Mouse (Mus musculus): ENCODE measurements at regions not wholly inside any gene's neighbourhood (a gene's known extent, or its start where the extent isn't known, plus 50 kb on each side); places are given as distances from the start of the nearest gene placed in this dataset.

DNA sequence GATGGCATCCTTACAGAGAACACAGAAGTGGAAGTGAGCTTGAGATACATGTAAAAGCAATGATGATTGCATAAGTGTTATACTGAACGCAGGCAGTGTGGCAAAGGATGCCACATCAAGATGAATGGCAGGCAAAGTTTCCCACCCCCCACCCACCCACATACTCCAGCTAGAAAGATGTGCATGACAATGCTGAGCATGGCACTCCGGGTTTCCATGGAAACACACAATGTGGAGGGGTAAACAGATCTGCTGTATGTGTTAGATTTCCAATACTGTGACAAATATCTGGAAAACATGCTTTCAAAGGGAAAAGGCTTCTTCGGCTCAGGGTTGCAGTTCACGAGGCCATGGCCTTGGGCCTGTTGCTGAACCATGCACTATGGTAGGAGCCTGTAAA lies 86.5 kb upstream of the Kdm8 start:
- 87% methylated on average over 4 of the region's 4 CpGs for WGBS
- no peak overlapping the region for H3K27ac ChIP-seq (ENCODE audit: insufficient read depth, low read depth, low read length)
- TF ChIP-seq CTCF (IDR thresholded peaks at IDR 0.05; ENCODE audit: extremely low read depth, insufficient read length, insufficient replicate concordance, low read depth, low read length) (no peak), POLR2A (IDR thresholded peaks at IDR 0.05; ENCODE audit: low read depth, low read length) (no peak)
- no peaks in the 10 kb centered on the region for H3K4me1 ChIP-seq (ENCODE audit: control insufficient read depth, insufficient read depth, insufficient read length, low read length)
- no peaks in the 10 kb centered on the region for H3K27me3 ChIP-seq (ENCODE audit: control insufficient read depth, insufficient read depth, low read length)
- no peaks in the 10 kb centered on the region for H3K36me3 ChIP-seq (ENCODE audit: control insufficient read depth, insufficient read depth, low read length)
- H3K4me3 ChIP-seq (ENCODE audit: low read depth, low read length), result no peak overlapping the region

DNA sequence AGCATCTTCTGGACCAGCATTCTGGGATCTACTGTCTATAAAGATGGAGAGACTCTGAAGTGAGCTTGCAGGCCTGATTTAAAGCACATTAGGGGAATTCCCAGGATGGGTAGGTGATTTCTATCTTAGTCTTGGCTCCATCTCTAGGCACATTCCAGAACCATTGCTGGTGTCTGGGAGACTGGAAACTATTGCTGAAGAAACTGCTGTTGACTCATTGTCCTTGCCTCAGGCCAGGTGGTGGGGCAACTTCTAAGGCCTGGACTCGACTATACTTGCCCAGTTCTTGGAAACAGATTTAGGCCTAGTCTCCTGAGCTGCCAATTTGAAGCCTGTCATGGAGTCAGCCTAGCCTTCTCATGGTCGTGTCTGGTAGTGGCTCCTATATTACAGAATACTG lies 61.5 kb upstream of the Kdm8 start:
- H3K27ac ChIP-seq (ENCODE audit: insufficient read depth, low read depth, low read length), result no peak overlapping the region
- TF ChIP-seq POLR2A (IDR thresholded peaks at IDR 0.05; ENCODE audit: low read depth, low read length) (no peak), CTCF (IDR thresholded peaks at IDR 0.05; ENCODE audit: extremely low read depth, insufficient read length, insufficient replicate concordance, low read depth, low read length) (no peak)
- no peak overlapping the region for H3K4me3 ChIP-seq (ENCODE audit: low read depth, low read length)

DNA sequence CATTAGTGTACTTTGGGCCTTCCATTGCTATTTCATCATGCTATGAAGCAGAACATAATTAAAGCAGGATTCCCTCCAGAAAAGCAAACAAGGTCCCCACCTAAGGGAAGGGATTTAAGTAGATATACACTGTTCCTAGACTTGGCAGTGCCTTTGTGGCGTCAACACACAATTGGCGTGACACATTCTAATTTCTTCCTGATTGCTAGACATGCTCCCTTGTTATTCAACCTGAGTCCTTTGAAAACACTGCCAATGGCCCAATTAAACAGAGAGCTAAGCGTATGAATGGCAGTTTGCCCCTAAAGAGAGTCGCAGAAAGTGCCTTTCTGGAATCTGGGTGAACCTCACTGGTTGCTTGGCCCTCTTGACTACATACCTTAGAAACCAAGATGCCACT lies 60.3 kb upstream of the Kdm8 start:
- no peak overlapping the region for H3K4me3 ChIP-seq (ENCODE audit: low read depth, low read length)
- WGBS, result 82% methylated on average over 4 of the region's 4 CpGs
- H3K27ac ChIP-seq (ENCODE audit: insufficient read depth, low read depth, low read length), result no peak overlapping the region
- no peaks in the 10 kb centered on the region for H3K27me3 ChIP-seq (ENCODE audit: control insufficient read depth, insufficient read depth, low read length)
- no peaks in the 10 kb centered on the region for H3K36me3 ChIP-seq (ENCODE audit: control insufficient read depth, insufficient read depth, low read length)
- H3K4me1 ChIP-seq (ENCODE audit: control insufficient read depth, insufficient read depth, insufficient read length, low read length), result no peaks in the 10 kb centered on the region
- TF ChIP-seq POLR2A (IDR thresholded peaks at IDR 0.05; ENCODE audit: low read depth, low read length) (no peak), CTCF (IDR thresholded peaks at IDR 0.05; ENCODE audit: extremely low read depth, insufficient read length, insufficient replicate concordance, low read depth, low read length) (no peak)

More for the DNA sequence above, 61.5 kb upstream of the Kdm8 start:
- WGBS, result 45% methylated on average over 2 of the region's 2 CpGs
- no peaks in the 10 kb centered on the region for H3K27me3 ChIP-seq (ENCODE audit: control insufficient read depth, insufficient read depth, low read length)
- H3K36me3 ChIP-seq (ENCODE audit: control insufficient read depth, insufficient read depth, low read length), result no peaks in the 10 kb centered on the region
- no peaks in the 10 kb centered on the region for H3K4me1 ChIP-seq (ENCODE audit: control insufficient read depth, insufficient read depth, insufficient read length, low read length)

GRCm38 (mm10) chr7:125392536-125392935 lies 51.9 kb upstream of the Kdm8 start:
- 16% methylated on average over 3 of the region's 3 CpGs for WGBS
- no peak overlapping the region for H3K4me3 ChIP-seq (ENCODE audit: low read depth, low read length)
- H3K27ac ChIP-seq (ENCODE audit: insufficient read depth, low read depth, low read length), result no peak overlapping the region
- no peaks in the 10 kb centered on the region for H3K36me3 ChIP-seq (ENCODE audit: control insufficient read depth, insufficient read depth, low read length)
- peaks cover 3% of the 10 kb centered on the region for H3K4me1 ChIP-seq (ENCODE audit: control insufficient read depth, insufficient read depth, insufficient read length, low read length)
- TF ChIP-seq POLR2A (IDR thresholded peaks at IDR 0.05; ENCODE audit: low read depth, low read length) (no peak), CTCF (IDR thresholded peaks at IDR 0.05; ENCODE audit: extremely low read depth, insufficient read length, insufficient replicate concordance, low read depth, low read length) (no peak)
- no peaks in the 10 kb centered on the region for H3K27me3 ChIP-seq (ENCODE audit: control insufficient read depth, insufficient read depth, low read length)

GRCm38 (mm10) chr7:125393228-125393627 lies 51.2 kb upstream of the Kdm8 start:
- no peak for TF ChIP-seq POLR2A (IDR thresholded peaks at IDR 0.05; ENCODE audit: low read depth, low read length)
- no peak for TF ChIP-seq CTCF (IDR thresholded peaks at IDR 0.05; ENCODE audit: extremely low read depth, insufficient read length, insufficient replicate concordance, low read depth, low read length)
- H3K4me3 ChIP-seq (ENCODE audit: low read depth, low read length), result peak overlapping the region; percentile 43
- no peaks in the 10 kb centered on the region for H3K27me3 ChIP-seq (ENCODE audit: control insufficient read depth, insufficient read depth, low read length)
- no peak overlapping the region for H3K27ac ChIP-seq (ENCODE audit: insufficient read depth, low read depth, low read length)
- no peaks in the 10 kb centered on the region for H3K36me3 ChIP-seq (ENCODE audit: control insufficient read depth, insufficient read depth, low read length)
- WGBS, result 3% methylated on average over 16 of the region's 16 CpGs
- peaks cover 3% of the 10 kb centered on the region for H3K4me1 ChIP-seq (ENCODE audit: control insufficient read depth, insufficient read depth, insufficient read length, low read length)

- H3K36me3 ChIP-seq (ENCODE audit: control insufficient read depth, insufficient read depth, low read length), result no peaks in the 10 kb centered on the region
- TF ChIP-seq POLR2A (IDR thresholded peaks at IDR 0.05; ENCODE audit: low read depth, low read length) (no peak), CTCF (IDR thresholded peaks at IDR 0.05; ENCODE audit: extremely low read depth, insufficient read length, insufficient replicate concordance, low read depth, low read length) (peak; percentile 87)
- H3K4me3 ChIP-seq (ENCODE audit: low read depth, low read length), result peak overlapping the region; percentile 43
- no peak overlapping the region for H3K27ac ChIP-seq (ENCODE audit: insufficient read depth, low read depth, low read length)
- WGBS, result 2% methylated on average over 33 of the region's 33 CpGs
- no peaks in the 10 kb centered on the region for H3K27me3 ChIP-seq (ENCODE audit: control insufficient read depth, insufficient read depth, low read length)
- peaks cover 3% of the 10 kb centered on the region for H3K4me1 ChIP-seq (ENCODE audit: control insufficient read depth, insufficient read depth, insufficient read length, low read length)
Measured at GRCm38 (mm10) chr7:125393654-125394346, 50.7 kb upstream of the Kdm8 start.
